Mouse (Mus musculus) 3T3-L1 (cell line): ENCODE data around the gene Kras.

Experiments used
- DNase-seq: peaks from one replicate; pipeline ENCODE4 v3.0.0-alpha.2; 2015; ENCODE audit warnings: low read depth, low spot score

The Kras gene

DNA sequence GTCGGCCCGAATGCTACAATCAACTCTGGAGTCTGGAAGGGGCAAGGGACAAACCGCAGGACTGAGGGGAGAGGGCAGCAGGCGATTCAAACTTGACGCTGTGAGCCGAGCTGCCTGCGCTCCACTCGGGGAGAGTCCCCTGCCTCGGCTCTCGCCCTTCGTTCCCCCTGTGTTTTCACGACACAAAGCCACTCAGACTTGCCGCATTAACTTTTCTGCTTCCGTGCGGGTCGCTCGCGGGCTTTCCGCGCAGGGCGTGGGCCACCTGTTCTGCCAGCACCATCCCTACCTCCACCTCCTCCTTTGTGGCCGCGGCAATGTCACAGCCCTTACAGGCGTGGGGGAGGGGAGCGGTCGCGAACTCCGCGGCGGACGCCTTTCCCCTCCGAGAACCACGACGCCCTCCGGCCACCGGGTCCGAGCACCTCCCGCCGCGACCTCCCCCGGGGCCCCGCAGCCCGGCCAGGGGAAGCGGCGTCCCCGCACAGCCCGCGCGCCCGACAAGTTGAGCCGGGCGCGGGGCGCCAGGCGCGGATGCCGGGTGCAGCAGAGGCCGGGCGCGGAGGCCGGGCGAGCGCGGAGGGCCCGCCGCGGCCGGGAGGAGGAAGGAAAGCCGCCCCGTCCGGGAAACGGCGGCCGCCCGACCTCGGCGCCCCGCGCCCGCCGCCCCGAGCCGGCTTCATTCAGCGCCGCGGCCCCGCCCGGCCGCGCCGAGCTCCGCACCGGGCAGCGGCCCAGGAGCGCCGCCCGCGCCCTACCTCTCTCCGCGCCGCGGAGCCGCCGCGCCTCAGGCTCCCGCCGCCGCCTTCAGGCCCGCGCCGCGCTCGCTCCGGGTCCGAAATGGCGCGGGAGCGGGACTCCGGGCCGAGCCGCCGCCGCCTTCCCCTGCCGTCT lies 501 bp downstream of the Kras start:
- peak; percentile 37 for DNase-seq

DNA sequence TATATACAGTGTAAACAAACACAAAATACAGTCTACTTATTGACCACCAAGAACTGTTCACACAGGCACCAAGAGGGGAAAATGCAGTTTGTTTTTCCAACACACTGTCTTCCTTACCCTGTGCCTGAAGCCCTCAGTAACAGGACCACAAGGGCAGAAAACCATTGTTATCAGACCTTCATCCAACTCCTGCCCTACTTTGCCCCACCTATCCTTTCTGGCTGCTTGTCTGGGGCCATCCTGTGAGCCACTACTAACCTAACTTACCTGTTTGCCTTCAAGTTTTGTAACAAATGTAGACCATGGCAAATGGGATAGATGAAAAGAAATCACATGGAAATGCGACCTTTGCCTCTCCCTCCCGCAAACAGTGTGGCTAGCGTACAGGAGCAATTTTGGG lies 2.2 kb downstream of the Kras start:
- DNase-seq, result no peak

DNA sequence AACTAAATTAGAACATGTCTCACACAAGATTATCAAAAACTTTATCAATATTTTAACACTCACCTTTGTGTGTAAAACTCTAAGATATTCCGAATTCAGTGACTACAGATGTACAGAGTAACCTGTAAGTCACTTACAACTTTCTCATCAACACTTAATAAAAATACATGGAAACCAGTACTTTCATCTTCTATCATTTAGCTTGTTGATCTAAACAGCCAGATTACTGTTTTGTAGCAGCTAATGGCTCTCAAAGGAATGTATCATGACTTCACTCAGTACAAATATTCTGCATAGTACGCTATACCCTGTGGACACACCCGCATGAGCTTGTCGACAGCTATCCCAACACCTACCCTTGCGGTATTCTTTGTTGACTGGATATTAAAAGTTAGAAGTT lies 3.2 kb downstream of the Kras start:
- no peak for DNase-seq

DNA sequence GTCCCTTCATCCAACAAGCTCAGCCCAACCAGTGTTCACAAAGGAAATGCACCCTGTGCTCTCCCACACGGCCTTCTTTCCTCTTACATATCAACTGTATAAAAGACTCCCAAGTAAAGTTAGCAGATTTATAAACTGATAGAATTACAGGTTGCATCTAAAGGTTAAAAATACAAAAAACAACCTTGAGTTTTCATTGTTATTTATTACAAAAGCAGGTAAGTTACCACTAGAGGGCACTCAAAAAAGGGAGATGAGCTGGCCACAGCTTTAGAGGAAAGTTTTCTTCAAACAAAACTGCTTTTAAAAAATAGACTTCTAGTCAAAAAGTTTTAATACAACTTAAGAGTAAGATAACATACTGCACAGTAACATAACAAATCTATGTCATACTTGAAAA lies 7.5 kb downstream of the Kras start:
- peak; percentile 72 for DNase-seq

DNA sequence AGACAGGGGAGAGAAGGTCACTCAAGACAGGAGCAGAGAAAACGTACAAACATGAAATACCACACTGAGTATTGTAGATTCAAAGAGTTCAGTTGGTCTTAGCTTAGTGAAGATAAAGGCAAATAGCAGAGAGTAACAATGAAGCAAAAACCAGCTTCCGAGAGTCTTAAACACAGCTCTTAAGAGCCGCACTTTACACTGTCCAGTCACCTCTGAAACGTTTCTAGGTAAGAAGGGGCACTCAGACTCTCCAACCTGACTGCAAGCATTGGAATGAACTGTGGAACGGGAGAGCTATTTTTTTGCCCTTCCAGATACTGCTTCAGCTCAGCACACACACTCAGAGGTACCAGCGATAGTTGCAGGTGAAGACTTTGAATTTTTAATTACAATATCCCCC lies 9.8 kb downstream of the Kras start:
- DNase-seq, result no peak

DNA sequence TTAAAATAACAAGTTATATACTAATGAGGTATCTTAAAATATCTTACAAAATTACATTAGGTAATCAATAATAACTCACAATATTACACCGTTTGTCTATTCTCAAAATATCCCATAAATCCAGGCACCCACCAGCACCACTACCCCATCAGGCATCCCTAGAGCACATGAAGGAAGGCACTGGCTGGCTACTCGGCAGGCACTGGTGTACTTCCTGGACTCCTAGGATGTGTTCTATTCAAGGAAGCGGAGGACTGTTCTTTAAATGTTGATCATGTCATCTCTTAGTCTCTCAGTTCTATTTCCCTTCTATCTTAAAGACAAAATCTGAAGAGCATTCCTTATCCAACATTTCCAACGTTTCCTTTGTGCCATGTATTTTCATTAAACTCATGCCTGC lies 12.9 kb downstream of the Kras start:
- DNase-seq, result no peak

DNA sequence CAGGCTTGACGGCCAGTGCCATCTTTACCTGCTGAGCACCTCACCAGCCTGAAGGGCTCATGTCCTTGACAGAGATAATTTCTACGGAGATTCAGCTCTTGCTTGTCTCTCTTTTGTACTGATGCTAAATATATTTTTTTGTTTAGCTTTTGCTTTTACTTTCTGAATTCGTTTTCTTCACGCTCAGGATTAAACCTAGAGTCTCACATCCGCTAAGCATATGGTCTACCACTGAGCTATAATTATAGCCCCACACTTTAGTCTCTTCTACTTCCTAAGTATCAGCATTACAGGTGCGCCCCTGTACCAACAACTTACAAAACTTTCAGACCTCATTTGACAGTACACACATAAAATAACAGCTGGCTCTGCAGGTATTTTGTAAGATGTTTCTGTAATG lies 14.7 kb downstream of the Kras start:
- DNase-seq, result no peak

DNA sequence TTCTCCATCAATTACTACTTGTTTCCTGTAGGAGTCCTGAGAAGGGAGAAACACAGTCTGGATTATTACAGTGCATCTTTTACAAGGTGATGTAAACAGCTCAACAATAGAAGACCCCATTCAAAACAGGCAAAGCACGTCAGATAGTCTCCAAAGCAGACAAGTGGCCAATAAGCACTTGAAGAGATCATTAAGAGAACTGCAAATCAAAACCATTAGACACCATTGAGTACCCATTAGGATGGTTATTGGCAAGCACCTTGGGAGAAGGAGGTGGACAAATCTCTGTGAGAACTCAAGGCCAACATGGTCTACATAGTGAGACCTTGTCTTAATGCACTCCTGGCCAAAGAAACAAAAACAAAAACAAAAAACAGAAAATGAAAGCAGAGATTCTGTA lies 15.6 kb downstream of the Kras start:
- DNase-seq, result no peak

DNA sequence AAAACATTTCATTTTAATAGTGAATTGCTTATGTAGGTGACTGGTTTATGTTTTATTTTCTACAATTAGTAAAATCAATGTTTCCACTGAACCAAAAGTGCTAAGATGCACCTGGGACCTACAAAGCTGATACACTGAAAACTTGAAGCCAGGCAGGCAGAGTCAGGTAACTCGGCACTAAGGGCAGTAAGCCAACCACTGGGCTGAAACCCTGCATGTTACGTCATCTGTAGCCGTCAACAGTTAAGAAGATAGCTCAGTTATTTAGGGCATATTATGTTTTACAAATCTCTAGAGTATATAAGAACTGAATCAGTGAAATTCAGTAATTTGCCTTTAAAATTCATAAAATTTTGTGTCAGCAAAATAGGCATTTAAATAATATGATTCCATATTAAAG lies 23.7 kb downstream of the Kras start:
- no peak for DNase-seq

DNA sequence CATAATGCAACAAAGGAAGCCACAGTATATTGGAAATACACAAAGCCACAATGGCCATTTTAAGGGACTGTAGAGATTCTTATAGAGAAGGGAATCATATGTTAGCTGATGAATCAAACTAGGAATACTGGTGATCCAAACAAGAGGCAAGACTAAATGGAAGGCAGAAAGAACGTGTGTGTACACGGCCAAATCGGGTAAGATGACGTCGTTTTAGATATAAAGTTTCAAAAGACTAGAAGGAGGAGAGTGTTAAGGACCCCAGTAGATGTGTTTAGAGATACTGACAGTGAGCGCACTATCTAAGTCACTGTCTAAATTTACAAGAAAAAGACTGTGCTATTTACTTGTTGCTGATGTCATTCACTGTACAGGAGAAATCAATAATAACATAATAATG lies 25.8 kb downstream of the Kras start:
- DNase-seq, result no peak

DNA sequence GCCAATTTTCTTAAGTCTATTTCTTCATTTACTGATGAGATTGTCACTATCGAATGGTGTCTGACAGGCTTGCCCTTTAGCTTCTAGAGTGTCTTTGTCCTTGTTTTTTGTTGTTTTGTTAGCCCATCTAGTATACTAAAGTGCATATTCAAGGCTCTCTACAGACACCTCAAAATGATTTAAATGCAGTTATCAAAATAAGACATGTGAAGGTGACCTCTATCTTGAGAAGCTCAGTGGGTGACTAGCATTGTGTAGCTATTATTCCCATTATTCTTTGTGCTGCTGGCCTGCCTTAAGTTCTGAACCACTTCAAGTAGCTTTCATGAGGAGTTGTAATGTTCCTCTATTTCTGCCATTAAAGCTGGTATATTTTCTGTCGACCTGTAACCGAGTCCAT lies 34.2 kb downstream of the Kras start:
- no peak for DNase-seq

DNA sequence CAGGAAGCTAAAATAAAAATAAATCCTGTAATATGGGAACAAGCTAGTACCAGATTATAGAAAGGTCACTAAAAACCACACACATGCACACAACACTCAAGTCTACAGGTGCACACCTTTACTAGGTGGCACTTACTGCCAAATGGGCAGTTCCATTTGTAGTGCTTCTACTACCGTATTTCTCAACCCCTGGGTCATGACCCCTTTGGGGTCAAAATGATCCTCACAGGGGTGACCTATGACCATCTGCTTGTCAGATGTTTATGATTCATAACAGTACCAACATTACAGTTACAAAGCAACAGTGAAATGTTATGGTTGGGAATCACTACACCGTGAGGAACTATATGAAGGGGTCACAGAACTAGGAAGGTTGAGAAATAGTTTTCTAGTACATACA lies 36.1 kb downstream of the Kras start:
- no peak for DNase-seq

DNA sequence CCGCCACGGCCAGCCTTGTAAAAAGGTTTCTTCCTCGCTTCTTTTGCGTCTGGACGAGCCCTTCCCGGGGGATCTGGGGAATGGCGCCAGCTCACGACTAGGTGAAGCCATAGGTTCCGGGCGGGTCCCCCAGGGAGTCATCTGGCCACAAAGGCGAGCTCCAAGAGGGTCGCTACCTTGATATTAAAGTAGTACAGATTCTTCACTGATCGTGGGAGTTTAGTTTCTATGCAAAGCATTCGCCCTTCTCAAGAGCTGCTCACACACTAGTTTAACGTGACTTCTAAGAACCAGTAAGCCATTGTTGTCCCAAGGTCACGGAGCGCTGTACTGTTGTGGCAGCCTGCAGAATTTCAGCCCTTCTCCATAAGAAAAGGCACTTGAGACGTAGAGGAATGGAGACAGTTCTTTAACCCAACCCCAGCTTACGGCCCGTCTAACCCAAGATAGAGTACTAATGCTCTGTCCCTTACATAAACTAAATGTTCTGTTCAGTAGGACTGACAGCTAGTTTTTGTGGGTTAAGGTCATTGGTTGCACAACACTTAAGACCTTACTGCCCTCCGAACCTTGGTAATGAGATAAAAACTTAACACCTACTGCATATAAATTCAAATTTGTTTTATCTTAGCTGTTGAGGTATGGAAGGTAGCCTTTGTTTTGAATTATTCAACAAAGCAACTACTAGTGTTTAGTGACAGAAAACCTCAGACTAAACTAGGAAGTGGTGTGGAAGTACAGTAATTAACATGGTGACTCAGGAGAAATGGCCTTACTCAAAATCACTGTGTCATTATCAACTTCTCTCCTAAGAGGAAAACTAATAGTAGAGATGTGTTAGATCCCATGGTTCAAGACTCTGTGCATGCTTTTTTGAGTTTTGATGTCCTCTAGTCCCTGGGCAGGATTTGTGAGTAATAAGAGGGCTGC lies 38.4 kb downstream of the Kras start:
- DNase-seq, result peak; percentile 66

DNA sequence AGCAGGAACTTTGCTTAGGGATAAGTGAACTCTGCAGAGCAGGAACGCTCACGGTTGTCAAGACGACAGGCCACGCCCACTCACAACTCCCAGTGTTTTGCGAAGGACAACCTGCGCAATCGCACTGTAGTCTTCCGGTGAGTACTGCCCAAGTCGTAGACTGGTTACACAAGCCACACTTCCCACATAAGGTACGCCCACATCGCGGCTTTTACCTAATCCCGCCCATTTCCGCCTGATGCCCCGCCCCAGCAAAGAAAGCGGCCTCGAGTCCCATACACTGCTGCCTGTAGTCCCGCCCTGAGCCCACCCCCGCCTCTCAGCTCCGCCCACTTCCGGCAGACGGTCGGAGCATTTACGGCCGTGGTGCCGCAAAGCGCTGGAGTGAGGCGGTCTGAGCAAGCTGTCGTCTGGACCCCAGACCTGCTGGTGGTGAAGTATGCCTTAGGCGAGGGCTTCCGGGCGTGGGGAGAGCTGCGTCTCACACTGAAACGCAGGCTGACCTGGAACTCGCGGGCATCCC lies 39.2 kb downstream of the Kras start, which contains the start of the genes Casc1 and Etfrf1:
Gene Casc1 (minus strand): TSS at position 190 of the 523 bp plus-strand sequence.
Gene Etfrf1 (plus strand): TSS at position 319 of the 523 bp plus-strand sequence.
- DNase-seq, result peak; percentile 100

DNA sequence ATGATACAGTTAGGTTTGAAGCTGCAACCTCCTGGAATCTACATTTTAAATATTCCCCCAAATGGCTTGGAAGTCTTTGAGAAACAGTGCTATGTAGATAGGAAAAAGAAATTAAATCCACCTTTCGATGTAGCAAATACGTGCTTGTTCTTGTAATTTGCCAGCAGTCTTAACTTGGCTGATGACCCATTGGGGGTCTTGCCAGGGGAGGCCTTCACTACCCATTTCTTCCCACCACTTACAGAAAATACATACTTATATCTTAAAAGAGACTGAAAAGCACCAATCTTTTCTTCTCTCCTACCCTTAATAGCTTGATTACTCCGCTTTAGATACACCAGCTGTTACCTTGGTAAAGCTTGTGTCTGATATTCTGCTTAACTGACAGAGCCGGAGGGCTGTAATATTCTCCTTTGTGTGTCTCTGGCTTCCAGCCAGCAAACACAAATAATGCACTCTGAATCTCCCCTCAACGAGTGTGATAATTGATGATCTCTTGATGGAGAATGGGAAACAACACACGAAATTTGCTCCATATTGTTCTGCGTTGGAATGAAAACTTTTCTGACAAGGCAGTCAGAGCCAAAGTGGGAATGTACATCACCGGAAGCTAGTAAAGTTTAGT lies 39.9 kb downstream of the Kras start:
- DNase-seq, result no peak

DNA sequence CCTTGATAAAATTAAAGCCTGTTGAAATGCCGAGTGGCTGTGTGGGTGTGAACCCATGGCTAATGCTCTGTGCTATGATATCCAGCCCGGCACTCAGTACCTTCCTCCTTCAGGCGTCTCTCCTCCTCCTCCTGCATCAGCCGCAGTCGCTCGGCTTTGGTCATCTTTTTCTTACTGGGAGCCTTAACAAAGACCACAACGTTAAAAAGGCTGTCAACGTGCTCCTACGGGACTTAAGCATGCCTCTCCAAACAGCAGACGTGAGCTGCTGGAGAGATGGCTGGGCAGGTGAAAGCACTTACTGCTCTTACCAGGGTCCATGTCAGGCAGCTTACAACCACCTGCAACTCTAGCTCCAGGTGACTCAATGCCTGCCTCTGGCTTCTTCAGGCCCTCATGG lies 44.9 kb downstream of the Kras start:
- no peak for DNase-seq

DNA sequence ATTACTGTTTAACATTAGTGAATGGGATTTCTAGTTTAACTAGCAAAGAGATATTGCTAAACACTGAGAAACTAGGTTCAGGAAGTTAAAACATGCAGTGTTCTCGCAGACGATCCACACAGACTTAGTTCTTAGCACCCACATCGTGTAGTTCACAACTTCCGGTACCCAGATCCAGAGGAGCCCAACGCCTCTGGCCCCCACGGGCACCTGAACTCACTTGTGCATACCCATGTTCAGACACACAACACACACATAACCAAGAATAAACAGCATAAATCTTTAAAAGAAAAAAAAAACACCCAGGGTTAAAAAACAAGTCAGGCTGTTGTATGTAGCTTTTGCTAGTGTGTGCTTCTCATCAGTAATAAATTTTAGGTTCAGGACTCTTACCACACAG lies 45.6 kb downstream of the Kras start:
- no peak for DNase-seq

DNA sequence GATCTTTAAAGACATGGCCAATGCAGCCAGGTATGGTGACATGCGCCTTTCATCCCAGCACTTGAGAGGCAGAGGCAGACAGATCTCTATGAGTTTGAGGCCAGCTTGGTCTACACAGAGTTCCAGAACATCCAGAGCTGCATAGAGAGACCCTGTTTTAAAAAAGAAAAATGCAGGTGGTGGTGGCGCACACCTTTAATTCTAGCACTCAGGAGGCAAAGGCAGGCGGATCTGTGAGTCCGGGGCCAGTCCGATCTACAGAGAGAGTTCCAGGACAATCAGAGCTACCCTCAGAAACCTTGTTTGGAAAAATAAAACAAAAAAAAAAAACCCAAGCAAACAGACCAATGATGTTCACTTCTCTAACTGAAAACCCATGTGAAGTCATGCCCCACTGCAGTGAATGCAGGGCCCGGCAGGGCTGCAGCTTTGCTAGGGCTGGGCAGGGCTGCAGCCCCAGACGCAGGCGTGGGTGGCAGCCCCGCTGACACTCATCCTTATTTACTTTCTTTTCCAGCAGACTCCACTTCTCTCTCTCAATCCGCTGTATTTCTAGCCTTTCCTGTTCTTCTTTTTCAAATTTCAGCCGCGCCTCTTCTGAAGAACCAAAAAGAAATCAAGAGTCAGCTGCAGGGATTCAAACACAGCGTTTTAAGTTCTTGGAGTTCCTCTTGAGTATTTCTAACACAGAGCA lies 47.5 kb downstream of the Kras start:
- DNase-seq, result no peak

DNA sequence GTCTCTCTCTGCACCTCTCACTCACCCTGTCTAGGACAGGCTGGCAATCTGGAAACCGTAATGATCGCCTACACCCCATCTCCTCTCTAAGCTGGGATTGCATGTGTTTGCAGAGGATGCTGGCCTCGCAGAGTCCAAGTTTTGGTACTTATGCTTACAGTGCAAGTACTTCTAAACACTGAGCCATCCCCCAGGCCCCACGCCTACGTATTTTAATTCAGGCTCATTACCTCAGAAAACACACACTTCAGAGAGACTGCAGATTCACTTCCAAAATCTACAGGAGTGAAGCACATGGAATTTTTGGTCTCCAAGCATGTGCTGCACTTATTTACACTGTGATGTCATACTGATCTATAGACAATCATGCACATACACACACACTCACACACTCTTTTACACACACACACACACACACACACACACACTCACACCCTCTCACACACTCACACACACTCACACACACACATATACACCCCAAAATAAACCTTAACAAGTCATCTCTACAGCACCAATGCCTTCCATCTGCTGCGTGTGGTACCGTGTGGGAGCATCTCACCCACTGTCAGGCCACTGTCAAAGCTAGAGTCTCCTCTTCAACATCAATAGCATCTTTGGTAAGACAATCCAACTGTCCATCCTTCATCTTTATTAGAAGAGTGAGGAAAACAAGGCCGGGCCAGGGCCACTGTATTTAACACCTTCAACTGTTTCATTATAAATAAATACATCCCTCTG lies 51.9 kb downstream of the Kras start:
- no peak for DNase-seq

DNA sequence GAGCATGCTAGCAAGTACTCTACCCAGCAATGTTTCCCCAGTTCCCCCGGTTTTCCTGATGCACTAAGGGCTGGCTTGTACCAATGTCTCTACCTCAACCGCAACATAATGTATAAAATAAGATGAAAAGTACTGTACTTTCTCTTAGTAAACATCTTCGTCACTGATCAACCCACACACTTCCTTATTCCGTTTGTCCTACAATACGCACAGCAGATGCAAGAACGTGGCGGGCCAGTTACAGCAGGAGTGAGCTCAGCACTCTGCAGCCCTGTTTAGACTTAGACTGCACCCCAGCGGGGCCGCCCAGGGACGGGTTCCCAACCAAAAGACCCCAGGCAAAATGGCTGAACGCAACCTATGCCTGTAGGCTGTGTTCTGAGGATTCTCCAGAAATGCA lies 56.6 kb downstream of the Kras start:
- no peak for DNase-seq

DNA sequence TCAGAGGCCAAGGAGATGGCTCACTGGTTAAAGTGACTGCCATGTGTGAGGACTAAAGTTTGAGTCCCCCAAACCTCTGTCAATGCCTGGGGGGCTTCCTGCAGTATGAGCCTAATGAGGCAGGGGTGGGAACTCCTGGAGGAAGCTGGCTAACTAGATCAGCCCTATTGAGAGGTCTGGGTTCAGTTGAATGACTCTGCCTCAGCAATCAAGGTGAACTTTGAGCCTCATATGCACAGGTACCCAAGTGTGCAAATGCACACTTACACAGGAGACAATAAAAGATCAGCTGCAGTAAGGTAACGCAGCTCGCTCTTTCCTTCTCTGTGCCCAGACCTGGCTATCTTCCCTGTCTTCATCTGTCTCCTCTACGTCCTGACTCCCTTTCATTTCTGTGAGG lies 57.0 kb downstream of the Kras start:
- DNase-seq, result no peak
